Mouse (Mus musculus): ENCODE measurements around the gene Cfap46.

DNA sequence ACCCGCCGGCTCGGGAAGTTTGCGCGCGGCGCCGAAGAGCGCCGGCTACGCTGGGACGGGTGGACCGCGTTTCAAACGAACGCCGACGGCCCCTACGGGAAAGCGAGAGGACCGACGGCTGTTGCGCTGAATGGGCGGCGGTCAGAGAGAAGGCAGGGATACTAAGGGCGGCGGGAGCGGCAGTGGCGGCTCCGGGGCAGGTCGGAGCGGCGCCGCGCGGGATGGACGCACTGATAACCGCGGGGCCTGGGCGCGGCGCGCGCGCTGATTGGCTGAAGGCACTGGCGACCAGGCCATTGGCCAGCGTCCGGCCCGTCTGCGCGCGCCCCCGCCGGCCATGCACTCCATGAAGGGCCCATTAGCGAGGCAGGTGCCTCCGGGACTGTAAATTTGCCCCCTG lies 101.0 kb downstream of the Cfap46 start, which contains the start of gene Nkx6-2:
- TF ChIP-seq CTCF (conservative IDR thresholded peaks at IDR 0.05; ENCODE audit: low read length) (no peak), NANOG (IDR thresholded peaks at IDR 0.05; ENCODE audit: borderline replicate concordance, low read length) (no peak)
